Mouse (Mus musculus): ENCODE results near the gene Ptprc. TPM values are rescaled to one million over a fixed set of nuclear protein-coding genes. Genes with fewer than 3 reads are reported as not detected.

Gene Ptprc
- total and polyA plus RNA-seq, 3 experiments = 13.1 to 15.1 TPM; not detected in 1

DNA sequence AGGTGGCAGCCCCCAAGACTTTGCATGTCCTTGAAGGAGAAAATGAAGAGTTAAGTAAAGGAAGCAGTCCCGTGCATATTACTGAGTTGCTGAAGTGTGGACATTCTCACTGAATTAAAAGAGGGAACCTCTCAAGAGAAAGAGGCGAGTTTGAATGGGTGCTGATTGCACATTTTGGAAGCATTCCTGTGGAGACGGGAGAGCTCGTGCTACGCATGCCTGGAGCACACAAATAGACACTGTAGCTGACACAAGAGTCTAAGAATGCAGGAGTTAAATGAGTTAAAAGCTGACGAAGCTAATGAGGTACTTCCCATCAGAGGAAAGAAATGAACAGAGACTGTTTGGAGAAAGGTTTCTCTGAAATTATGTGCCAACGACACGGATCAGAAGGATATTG, 48.7 kb downstream of the Ptprc start:
- Histone ChIP-seq H3K27ac (ENCODE audit: control insufficient read depth, low read depth, low read length) (no peak overlapping the region), H3K9me3 (replicated peaks; ENCODE audit: insufficient read depth, low read length) (no peaks in the 10 kb centered on the region), H3K4me1 (ENCODE audit: control insufficient read depth in 1 of 2, insufficient read depth in 2 of 2, low read length in 2 of 2) (no peaks in the 10 kb centered on the region; a peak in 1 of 4 replicates), H3K27me3 (ENCODE audit: control insufficient read depth in 1 of 2, insufficient read depth in 2 of 2, low read length in 2 of 2) (no peaks in the 10 kb centered on the region), H3K36me3 (ENCODE audit: control insufficient read depth in 1 of 2, insufficient read depth in 2 of 2, low read length in 2 of 2) (no peaks in the 10 kb centered on the region; a peak in 1 of 4 replicates), H3K4me3 (ENCODE audit: control insufficient read depth in 1 of 2, insufficient read depth in 1 of 2, low read depth in 2 of 2, low read length in 2 of 2) (no peak overlapping the region), H3K9ac (ENCODE audit: control insufficient read depth, low read depth, low read length, poor library complexity, severe bottlenecking) (no peak overlapping the region), H3K79me2 (ENCODE audit: control insufficient read depth, insufficient read depth, low read length, poor library complexity) (no peaks in the 10 kb centered on the region)
- TF ChIP-seq NRF1 (IDR thresholded peaks at IDR 0.05; ENCODE audit: insufficient read depth, low read depth, low read length, poor library complexity, severe bottlenecking) (no peak), USF1 (IDR thresholded peaks at IDR 0.05; ENCODE audit: low read depth, low read length) (no peak), GABPA (IDR thresholded peaks at IDR 0.05; ENCODE audit: low read depth, low read length) (no peak), ZNF384 (IDR thresholded peaks at IDR 0.05; ENCODE audit: low read depth, low read length) (no peak), BHLHE40 (IDR thresholded peaks at IDR 0.05; ENCODE audit: borderline replicate concordance, low read depth, low read length) (no peak), MYC (IDR thresholded peaks at IDR 0.05; ENCODE audit: low read depth, low read length) (no peak), TCF12 (IDR thresholded peaks at IDR 0.05; ENCODE audit: low read depth, low read length) (no peak), ZMIZ1 (IDR thresholded peaks at IDR 0.05; ENCODE audit: low read depth, low read length) (no peak), POLR2A (IDR thresholded peaks at IDR 0.05; ENCODE audit: control insufficient read depth in 1 of 2, insufficient read depth in 1 of 2, low read depth in 1 of 2, low read length in 2 of 2, poor library complexity in 1 of 2) (no peak), RCOR1 (IDR thresholded peaks at IDR 0.05; ENCODE audit: low read depth, low read length) (no peak), UBTF (IDR thresholded peaks at IDR 0.05; ENCODE audit: borderline replicate concordance, insufficient read depth, low read depth, low read length) (no peak), ZC3H11A (IDR thresholded peaks at IDR 0.05; ENCODE audit: low read depth, low read length) (no peak), CTCF (IDR thresholded peaks at IDR 0.05 in 2 of 3, conservative IDR thresholded peaks at IDR 0.05 in 1 of 3; ENCODE audit: control insufficient read depth in 1 of 3, insufficient read depth in 1 of 3, low read depth in 2 of 3, low read length in 3 of 3, poor library complexity in 1 of 3, severe bottlenecking in 1 of 3) (no peak)
- no peak for DNase-seq (ENCODE audit: low read depth, low spot score)

GRCm38 (mm10) chr1:138125281-138125680, 50.2 kb downstream of the Ptprc start:
- H3K4me3 ChIP-seq (ENCODE audit: control insufficient read depth in 1 of 2, insufficient read depth in 1 of 2, low read depth in 2 of 2, low read length in 2 of 2) = no peak overlapping the region
- no peaks in the 10 kb centered on the region for H3K79me2 ChIP-seq (ENCODE audit: control insufficient read depth, insufficient read depth, low read length, poor library complexity)
- H3K27ac ChIP-seq (ENCODE audit: control insufficient read depth, low read depth, low read length) = no peak overlapping the region
- no peaks in the 10 kb centered on the region for H3K9me3 ChIP-seq (replicated peaks; ENCODE audit: insufficient read depth, low read length)
- peaks cover 0 to 2% of the 10 kb centered on the region in 2 experiments; a peak in 1 of 4 replicates for H3K36me3 ChIP-seq (ENCODE audit: control insufficient read depth in 1 of 2, insufficient read depth in 2 of 2, low read length in 2 of 2)
- DNase-seq (ENCODE audit: low read depth, low spot score) = peak; percentile 35
- no peaks in the 10 kb centered on the region; a peak in 1 of 4 replicates for H3K4me1 ChIP-seq (ENCODE audit: control insufficient read depth in 1 of 2, insufficient read depth in 2 of 2, low read length in 2 of 2)
- no peaks in the 10 kb centered on the region for H3K27me3 ChIP-seq (ENCODE audit: control insufficient read depth in 1 of 2, insufficient read depth in 2 of 2, low read length in 2 of 2)
- no peak overlapping the region for H3K9ac ChIP-seq (ENCODE audit: control insufficient read depth, low read depth, low read length, poor library complexity, severe bottlenecking)
- TF ChIP-seq ETS1 (IDR thresholded peaks at IDR 0.05; ENCODE audit: low read depth, low read length) (no peak), MYB (IDR thresholded peaks at IDR 0.05; ENCODE audit: low read depth, low read length) (no peak), MAZ (IDR thresholded peaks at IDR 0.05; ENCODE audit: low read depth, low read length) (no peak), E2F4 (IDR thresholded peaks at IDR 0.05; ENCODE audit: borderline replicate concordance, low read depth, low read length) (no peak), USF1 (IDR thresholded peaks at IDR 0.05; ENCODE audit: low read depth, low read length) (peak; percentile 68), ELF1 (IDR thresholded peaks at IDR 0.05; ENCODE audit: low read depth, low read length) (0 out of 2 replicates have a peak, but pooled peaks have one; percentile 19)

Data from MEL (cell line).